Mouse (Mus musculus): ENCODE data around the gene Tom1l1.
A peak's percentile ranks its signal among the peaks of the same experiment; 100 is the strongest.
"Not testable (repeated sequence)": the region's sequence is repeated elsewhere in the genome, so short reads cannot be mapped to it uniquely, and the experiment has no call there.

Gene Tom1l1

GRCm38 (mm10) chr11:90687460-90688416, at the start of gene Tom1l1:
Gene Tom1l1, minus strand, starts transcription at chr11:90688366.
- peak; percentile 74 for DNase-seq (ENCODE audit: low spot score)

DNA sequence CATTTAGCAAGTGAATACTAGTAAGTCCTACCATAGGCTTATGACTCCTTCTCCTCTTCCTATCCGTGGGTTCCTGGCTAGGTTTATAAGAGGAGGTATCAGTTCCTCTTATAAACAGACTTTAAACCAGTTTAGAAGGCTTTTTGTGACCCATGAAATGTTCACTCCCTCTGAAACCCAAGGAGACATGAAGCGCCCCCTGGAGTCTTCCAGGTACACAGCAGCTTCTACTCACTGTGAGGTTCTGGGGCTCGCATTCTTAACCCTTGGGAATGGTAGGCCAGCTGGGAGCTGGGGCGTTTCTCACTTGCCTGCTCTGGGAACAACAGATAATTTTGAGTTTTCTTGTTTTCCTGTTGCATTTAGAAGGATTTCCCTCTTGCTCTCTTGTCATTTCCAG, 45.4 kb upstream of the Tom1l1 start:
- DNase-seq (ENCODE audit: low spot score), result peak; percentile 39

- peak; percentile 90 for DNase-seq (ENCODE audit: low spot score)
Measured at GRCm38 (mm10) chr11:90727354-90728125, 39.4 kb upstream of the Tom1l1 start.

- peak; percentile 53 for DNase-seq (ENCODE audit: low spot score)
Measured at GRCm38 (mm10) chr11:90726730-90727129, 38.6 kb upstream of the Tom1l1 start.

DNA sequence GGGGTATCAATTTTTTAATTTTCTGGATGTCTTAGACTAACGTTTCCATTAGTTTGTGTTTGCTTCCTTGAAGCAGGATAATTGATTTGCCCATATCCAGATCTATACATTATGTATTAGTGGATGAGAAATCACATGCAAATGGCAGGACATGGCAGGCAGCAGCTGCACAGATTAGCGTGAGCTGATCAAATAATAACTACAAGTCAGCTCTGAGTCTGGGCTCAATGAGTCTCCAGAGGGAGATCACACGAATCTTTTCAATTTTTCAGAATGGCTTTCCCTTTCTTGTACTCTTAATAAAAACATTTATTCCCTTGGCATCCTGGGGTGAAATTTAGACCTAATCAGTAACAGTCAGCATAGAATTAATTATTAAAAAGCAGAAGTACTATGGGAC, 34.1 kb upstream of the Tom1l1 start:
- no peak for DNase-seq (ENCODE audit: low spot score)

- DNase-seq (ENCODE audit: low spot score), result no peak
Measured at GRCm38 (mm10) chr11:90717719-90718118, 29.6 kb upstream of the Tom1l1 start.

DNA sequence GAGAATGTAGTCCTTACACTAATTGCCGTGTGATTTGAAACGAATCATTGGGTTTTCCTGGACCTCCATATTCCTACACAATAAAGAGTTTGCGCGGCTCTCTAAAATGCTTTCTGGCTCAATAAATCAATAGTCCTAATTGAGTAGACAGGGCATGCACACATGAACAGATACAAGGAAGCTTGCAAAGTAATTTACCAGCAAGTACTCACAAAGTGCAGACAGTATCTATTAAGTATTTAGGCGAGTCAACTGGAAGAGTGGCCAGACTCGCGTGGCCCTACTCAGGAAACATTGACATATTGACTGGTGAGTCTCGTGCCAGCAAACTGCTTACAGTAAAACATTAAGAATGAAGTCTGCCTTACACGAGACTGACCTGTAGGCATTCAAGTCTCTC, 23.4 kb upstream of the Tom1l1 start:
- no peak for DNase-seq (ENCODE audit: low spot score)

- not testable (repeated sequence) for DNase-seq (ENCODE audit: low spot score)
Measured at GRCm38 (mm10) chr11:90707134-90707533, 19.0 kb upstream of the Tom1l1 start.

- DNase-seq (ENCODE audit: low spot score), result peak; percentile 86
Measured at GRCm38 (mm10) chr11:90697480-90698240, 9.5 kb upstream of the Tom1l1 start.

DNA sequence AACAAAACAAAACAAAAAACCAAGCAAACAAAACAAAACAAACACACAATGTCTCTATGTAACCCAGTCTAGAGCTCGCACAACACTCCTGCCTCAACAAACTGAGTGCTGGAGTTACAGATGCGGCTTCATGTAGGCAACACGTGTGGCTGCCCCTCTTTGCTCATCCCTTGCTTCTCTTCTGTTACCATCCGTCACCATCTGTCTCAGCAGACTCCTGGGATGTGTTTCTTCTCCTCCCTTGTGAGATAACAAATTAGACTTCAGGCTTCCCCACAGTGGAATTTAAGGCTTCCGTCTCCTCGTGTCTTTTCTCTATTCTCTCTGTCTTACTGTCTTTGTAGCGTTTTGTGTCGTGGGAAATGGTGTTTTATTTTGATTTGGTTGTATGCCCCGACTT, 7.6 kb upstream of the Tom1l1 start:
- DNase-seq (ENCODE audit: low spot score), result no peak

DNA sequence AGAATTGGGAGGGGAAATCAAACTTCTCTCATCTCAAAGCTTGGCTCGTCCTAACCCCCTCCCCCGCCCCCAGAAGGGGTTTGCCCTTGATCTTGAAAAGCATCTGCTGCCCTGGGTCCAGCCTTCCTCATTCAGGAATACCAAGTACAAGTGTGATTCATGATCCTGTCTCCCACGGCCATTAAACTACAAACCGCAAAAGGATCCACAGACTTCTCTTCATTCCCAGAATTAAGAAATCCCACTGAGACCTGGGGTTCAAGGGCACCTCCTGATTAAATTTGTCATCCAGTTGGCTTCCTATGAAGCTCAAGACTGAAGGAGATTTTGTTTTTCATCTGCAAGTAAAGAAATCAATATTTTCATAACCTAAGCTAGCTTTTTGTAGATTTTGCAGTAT, 6.0 kb upstream of the Tom1l1 start:
- DNase-seq (ENCODE audit: low spot score), result no peak

- no peak for DNase-seq (ENCODE audit: low spot score)
Measured at GRCm38 (mm10) chr11:90690361-90690760, 2.2 kb upstream of the Tom1l1 start.

DNA sequence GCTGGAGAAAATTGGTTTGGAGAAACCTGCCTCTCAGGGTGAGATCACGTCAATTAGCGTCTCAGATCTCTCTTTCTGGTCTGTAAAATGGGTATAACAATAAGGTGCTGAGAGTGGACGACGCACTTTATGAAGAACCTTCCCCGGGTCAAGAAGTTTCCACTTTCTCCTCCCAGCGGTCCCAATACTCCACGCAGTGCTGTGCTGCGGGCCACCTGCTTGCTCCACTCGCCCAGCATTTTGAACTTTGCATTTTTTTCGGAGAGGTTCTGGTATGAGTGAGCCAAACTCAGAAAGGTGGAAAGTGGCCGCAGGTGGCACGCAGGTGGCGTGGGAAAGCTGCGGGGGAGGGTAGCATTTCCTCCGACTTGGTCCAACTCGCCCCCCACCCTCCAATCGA, 1.1 kb downstream of the Tom1l1 start:
- DNase-seq (ENCODE audit: low spot score), result no peak

GRCm38 (mm10) chr11:90686287-90687025, 1.7 kb downstream of the Tom1l1 start:
- DNase-seq (ENCODE audit: low spot score), result peak; percentile 67

DNA sequence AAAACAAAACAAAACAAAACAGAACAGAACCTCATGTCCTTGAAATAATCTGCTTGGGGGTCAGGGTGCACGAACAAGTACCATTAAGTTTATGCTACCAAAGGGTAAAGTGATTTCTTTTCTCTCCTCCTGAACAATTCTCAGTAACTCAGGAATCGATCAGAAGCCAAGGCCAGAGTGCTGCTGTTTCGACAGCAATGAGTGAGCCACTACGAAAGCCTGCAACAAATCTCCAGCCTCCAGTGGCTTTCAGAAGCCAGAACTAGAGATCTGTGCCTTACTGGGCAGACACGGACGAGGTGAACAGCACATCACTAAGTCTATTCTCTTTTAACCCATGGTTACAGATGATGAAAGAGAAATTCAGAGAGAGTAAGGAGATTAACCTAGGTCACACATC, 3.0 kb downstream of the Tom1l1 start:
- DNase-seq (ENCODE audit: low spot score), result no peak

- DNase-seq (ENCODE audit: low spot score), result no peak
Measured at GRCm38 (mm10) chr11:90684765-90685164, 3.4 kb downstream of the Tom1l1 start.

DNA sequence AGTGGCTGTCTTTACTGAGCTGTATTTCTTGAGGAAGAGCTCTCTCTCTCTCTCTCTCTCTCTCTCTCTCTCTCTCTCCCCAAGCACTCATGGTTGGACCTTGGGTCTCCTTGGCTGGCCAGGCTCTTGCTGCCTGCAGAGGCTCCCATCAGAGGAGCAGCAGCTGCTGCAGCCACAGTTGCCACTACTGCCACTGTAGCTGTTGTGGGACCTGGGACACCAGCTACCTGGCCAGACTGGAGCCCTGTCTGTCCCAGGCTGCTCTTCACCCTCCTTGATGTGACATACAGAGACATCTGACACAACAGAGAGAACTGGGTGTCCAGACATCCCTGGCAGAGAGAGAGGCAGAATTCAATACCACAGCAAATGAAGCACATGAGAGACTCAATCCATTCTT, 7.0 kb downstream of the Tom1l1 start:
- DNase-seq (ENCODE audit: low spot score), result no peak

- no peak for DNase-seq (ENCODE audit: low spot score)
Measured at GRCm38 (mm10) chr11:90678582-90678981, 9.6 kb downstream of the Tom1l1 start.

DNA sequence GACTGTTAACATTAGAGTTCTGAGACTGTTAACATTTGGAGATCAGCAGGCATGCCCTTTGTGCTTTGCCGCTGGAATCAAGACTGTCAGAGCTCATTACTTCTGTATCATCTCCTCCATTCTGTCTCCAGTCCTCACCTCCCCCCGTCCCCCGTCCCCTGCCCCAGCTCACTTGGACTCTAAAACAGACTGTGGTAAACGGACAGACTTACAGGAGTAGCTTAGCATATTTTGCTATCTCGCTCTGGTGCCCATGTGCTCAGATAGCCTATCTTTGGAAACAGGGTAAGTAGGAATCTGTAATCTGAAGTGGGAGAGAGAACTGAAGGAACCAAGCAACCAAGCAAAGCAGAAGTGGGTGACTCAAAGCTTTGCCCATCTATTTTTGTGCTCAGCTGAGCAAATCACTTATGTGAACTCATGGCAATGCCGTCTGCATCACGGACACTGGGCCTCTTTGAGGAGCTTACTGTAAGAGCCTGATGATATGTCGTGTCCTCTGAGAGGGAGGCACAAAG, 10.3 kb downstream of the Tom1l1 start:
- DNase-seq (ENCODE audit: low spot score), result no peak

DNA sequence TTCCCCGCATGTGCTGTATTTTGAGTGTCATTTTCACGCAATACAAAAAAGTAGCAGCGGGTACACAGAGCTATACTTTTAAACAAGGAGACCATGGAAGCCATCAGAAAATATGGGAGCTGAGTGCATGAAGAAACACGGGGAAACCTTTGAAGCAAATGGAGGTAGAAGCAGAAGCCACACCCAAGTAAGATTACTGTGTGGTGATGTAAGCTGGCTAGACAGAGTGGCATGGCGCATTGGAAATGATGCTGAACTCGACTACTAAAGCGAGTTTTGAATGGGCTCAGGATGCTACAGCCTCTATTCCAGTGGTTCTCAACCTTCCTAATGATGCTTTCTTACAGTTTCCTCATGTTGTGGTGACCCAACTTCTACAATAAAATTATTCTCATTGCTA, 11.1 kb downstream of the Tom1l1 start:
- DNase-seq (ENCODE audit: low spot score), result no peak

- peak; percentile 86 for DNase-seq (ENCODE audit: low spot score)
Measured at GRCm38 (mm10) chr11:90675479-90676110, 12.6 kb downstream of the Tom1l1 start.
